Mouse (Mus musculus) liver, embryonic 11.5 days (tissue): Measurements from ENCODE around the gene Slc17a4. TPM values are rescaled to one million over a fixed set of nuclear protein-coding genes. Genes with fewer than 3 reads are reported as not detected.
A peak's percentile ranks its signal among the peaks of the same experiment; 100 is the strongest.

Experiments
- ATAC-seq: fragments of 200-750 bp; cut with Nextera tagmentation; replicated peaks from 2 replicates; pipeline ENCODE4 v1.8.0; 2017; ENCODE audit warnings: moderate number of reproducible peaks, mild to moderate bottlenecking, moderate TSS enrichment, moderate library complexity; ENCODE audit not compliant: low FRiP score
- DNase-seq: peaks from one replicate; pipeline ENCODE4 v3.0.0-alpha.2; 2017; ENCODE audit warnings: low spot score
- H3K27ac ChIP-seq: fragments of 300-500 bp; sonication (generic); 2 replicates; pipeline ENCODE4 v1.5.1; 2014; ENCODE audit warnings: mild to moderate bottlenecking, low read depth, low read length, control low read depth
- H3K27me3 ChIP-seq: fragments of 300-500 bp; sonication (generic); replicated peaks from 2 replicates; pipeline ENCODE4 v1.6.1; 2014; ENCODE audit warnings: low read length, mixed read lengths; ENCODE audit not compliant: control insufficient read depth, insufficient read depth
- H3K36me3 ChIP-seq: fragments of 300-500 bp; sonication (generic); 2 replicates; pipeline ENCODE4 v1.6.1; 2014; ENCODE audit warnings: mild to moderate bottlenecking, low read length, moderate library complexity, mixed read lengths; ENCODE audit not compliant: control insufficient read depth, insufficient read depth
- H3K4me1 ChIP-seq: fragments of 300-500 bp; sonication (generic); replicated peaks from 2 replicates; pipeline ENCODE4 v1.6.1; 2014; ENCODE audit warnings: low read length, mixed read lengths; ENCODE audit not compliant: control insufficient read depth, insufficient read depth
- H3K4me2 ChIP-seq: fragments of 300-500 bp; sonication (generic); 2 replicates; pipeline ENCODE4 v1.6.1; 2014; ENCODE audit warnings: mild to moderate bottlenecking, control low read depth, moderate library complexity
- H3K4me3 ChIP-seq: fragments of 300-500 bp; sonication (generic); 2 replicates; pipeline ENCODE4 v1.5.1; 2014; ENCODE audit warnings: low read depth, low read length, control low read depth
- H3K9ac ChIP-seq: fragments of 300-500 bp; sonication (generic); 2 replicates; pipeline ENCODE4 v1.6.1; 2014; ENCODE audit warnings: low read depth, low read length, control low read depth
- H3K9me3 ChIP-seq: fragments of 300-500 bp; sonication (generic); 2 replicates; pipeline ENCODE4 v1.6.1; 2016; ENCODE audit warnings: low read length, inconsistent platforms, mixed read lengths; ENCODE audit not compliant: control insufficient read depth
- WGBS: fragments of 180-500 bp; shearing (Covaris S2); extraction: QIAGEN DNeasy Blood & Tissue Kit; methylation state at CpG from one replicate; pipeline ENCODE4 v1.1.7; 2014; 5-methylcytosine and 5-hydroxymethylcytosine counted together
- polyA plus RNA-seq: library from polyadenylated mRNA; unstranded; fragments of >200 nt; fragmentation: Nextera tagmentation; extraction: Ambion mirVana; gene quantifications from 2 replicates; pipeline ENCODE4 v1.2.1, GENCODE M21; 2014

Gene Slc17a4
- 0.06 TPM in 1 of 2 replicates, not detected in the other for polyA plus RNA-seq

DNA sequence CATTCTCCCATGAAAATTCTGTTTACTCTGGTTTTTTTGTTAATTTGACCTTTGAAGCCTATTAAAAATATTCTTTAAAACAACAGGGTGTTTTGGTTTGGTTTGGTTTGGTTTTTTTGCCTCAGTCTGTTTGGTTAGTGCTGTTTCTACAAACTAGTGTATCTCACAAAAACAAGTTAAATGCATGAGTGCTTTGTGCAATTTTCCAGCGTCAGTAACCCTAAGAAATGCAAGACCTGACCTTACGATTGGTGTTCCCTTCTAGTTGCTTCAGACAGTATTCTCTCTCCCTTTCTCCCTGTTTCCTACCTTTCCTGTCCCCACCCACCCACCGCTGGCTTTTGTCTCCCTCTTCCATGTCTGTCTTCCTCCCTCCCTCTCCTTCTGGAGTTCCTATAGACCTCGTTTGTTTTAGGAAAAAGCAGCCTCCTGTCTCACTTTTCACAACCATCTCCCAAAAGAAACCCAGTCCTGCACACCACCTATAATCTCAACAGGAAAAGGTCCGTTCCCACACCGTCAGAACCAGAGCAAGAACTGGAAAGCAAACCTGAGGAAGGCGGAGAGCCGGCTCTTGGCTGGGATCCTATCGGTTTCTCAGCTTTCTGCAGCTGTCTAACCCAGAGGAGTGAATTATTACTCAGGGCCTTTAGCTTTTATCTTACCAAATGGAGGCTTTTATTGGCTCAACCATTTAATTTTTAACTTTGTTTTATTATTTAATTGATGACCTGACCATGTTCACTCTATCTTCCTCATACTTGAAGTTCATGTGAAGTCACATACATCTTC is at the start of gene Slc17a4:
Slc17a4 (minus strand) TSS at position 634 of the 792 bp plus-strand sequence.
- Histone ChIP-seq H3K27me3 (no peaks in the 10 kb centered on the region), H3K9me3 (no peaks in the 10 kb centered on the region), H3K4me3 (no peak within 1 kb of the TSS), H3K4me2 (no peak within 1 kb of the TSS), H3K27ac (peak within 1 kb of the TSS; percentile 74), H3K9ac (no peak within 1 kb of the TSS), H3K36me3 (no peaks in the 10 kb centered on the region), H3K4me1 (peaks cover 36% of the 10 kb centered on the region)
- no peak for ATAC-seq
- no peak for DNase-seq
- 49% methylated on average over 9 of the region's 9 CpGs for WGBS

DNA sequence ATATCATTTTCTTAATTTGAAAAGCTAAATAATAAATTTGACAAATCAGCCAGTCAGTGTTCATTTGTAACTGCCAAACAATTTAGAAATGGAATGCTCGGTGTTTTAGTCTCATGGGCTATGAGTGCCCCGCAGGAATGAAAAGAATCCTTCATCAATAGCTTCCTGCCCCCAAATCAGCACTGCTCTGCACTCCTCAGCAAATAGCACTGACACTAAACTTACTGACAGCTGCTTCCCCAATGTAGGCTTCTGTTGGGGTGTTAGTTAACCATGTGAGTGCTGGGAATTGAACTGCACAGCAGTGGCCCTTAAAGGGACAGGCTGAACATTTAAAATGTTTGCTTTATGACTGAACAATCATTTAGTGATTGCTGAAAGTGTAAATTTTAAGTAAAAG is 45.0 kb upstream of the Slc17a4 start:
- ATAC-seq (no peak), DNase-seq (no peak)
- Histone ChIP-seq H3K9ac (no peak overlapping the region), H3K27ac (no peak overlapping the region), H3K4me3 (no peak overlapping the region), H3K9me3 (no peaks in the 10 kb centered on the region), H3K27me3 (no peaks in the 10 kb centered on the region), H3K4me1 (no peaks in the 10 kb centered on the region), H3K36me3 (no peaks in the 10 kb centered on the region), H3K4me2 (no peak overlapping the region)
- WGBS, result 22% methylated on average over 2 of the region's 2 CpGs

DNA sequence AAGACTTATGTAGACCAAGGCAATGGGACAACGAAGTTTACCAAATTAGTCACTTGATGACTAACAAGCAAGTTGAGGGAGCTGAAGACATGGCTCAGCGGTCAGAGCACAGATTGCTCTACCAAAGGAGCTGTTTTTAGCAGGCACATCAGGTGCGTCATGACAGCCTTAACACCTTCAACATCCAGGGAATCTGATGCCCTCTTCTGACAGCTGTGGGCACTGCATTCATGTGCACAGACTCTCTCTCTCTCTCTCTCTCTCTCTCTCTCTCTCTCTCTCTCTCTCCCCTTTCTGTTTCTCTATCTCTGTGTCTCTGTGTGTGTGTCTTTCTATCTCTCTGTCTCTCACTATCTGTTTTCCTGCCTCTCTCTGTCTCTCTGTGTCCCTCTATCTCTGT is 36.1 kb upstream of the Slc17a4 start:
- 56% methylated on average over 3 of the region's 3 CpGs for WGBS
- H3K4me3 ChIP-seq, result no peak overlapping the region
- H3K4me1 ChIP-seq, result no peaks in the 10 kb centered on the region
- H3K36me3 ChIP-seq, result no peaks in the 10 kb centered on the region
- H3K27ac ChIP-seq, result no peak overlapping the region
- DNase-seq (no peak), ATAC-seq (no peak)
- no peak overlapping the region for H3K4me2 ChIP-seq
- no peaks in the 10 kb centered on the region for H3K9me3 ChIP-seq
- H3K27me3 ChIP-seq, result no peaks in the 10 kb centered on the region
- H3K9ac ChIP-seq, result no peak overlapping the region

GRCm38 (mm10) chr13:23949484-23950246 is 34.9 kb upstream of the Slc17a4 start:
- H3K4me2 ChIP-seq, result no peak overlapping the region
- H3K9ac ChIP-seq, result no peak overlapping the region
- ATAC-seq, result no peak
- H3K4me3 ChIP-seq, result no peak overlapping the region
- no peaks in the 10 kb centered on the region for H3K36me3 ChIP-seq
- DNase-seq, result no peak
- no peaks in the 10 kb centered on the region for H3K4me1 ChIP-seq
- 68% methylated on average over 14 of the region's 14 CpGs for WGBS
- H3K9me3 ChIP-seq, result no peaks in the 10 kb centered on the region
- no peak overlapping the region for H3K27ac ChIP-seq
- no peaks in the 10 kb centered on the region for H3K27me3 ChIP-seq

DNA sequence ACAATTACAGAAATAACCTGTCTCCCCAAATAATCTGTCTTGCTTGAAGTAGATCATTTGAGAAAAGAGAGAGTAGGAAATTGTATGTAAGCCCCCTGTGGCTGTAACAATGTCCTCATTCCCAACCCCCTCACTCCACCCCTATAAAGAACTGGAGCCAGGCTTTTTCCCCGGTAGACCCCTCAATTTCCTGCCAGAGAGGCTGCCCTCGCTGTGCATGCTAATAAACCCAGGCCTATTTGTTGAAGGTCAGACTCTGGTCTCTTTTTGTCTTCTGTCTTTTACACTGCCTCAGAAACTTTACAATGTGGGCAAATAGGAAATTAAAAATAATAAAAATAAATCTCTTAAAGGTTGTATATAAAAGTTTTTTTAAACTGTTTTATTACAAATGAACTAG is 31.4 kb upstream of the Slc17a4 start:
- Histone ChIP-seq H3K4me2 (no peak overlapping the region), H3K36me3 (no peaks in the 10 kb centered on the region), H3K27ac (no peak overlapping the region), H3K4me3 (no peak overlapping the region), H3K9me3 (no peaks in the 10 kb centered on the region), H3K9ac (no peak overlapping the region), H3K27me3 (no peaks in the 10 kb centered on the region), H3K4me1 (no peaks in the 10 kb centered on the region)
- DNase-seq (no peak), ATAC-seq (no peak)
- WGBS, result 50% methylated on average over 2 of the region's 2 CpGs

DNA sequence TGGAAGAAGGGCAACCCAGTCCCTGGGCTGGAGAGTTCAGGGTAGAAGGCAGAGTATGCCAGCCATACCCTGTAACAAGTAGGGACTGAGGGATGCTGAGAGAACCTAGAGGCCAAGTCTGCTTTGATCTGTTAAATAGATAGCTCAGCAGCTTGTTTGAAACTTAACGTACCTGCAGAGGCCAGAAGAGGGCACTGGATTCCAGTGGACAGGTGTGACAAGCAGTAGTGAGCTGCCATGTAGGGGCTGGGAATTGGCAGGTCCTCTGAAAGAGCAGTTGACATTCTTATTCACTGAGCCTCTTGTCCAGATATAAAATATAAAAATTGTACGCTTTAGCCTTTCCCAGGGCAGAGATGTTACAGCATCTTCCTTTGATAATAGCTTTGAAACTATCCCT is 28.1 kb upstream of the Slc17a4 start:
- Histone ChIP-seq H3K27me3 (no peaks in the 10 kb centered on the region), H3K9me3 (no peaks in the 10 kb centered on the region), H3K4me1 (no peaks in the 10 kb centered on the region), H3K4me3 (no peak overlapping the region), H3K36me3 (no peaks in the 10 kb centered on the region), H3K27ac (no peak overlapping the region), H3K9ac (no peak overlapping the region), H3K4me2 (no peak overlapping the region)
- no peak for DNase-seq
- no peak for ATAC-seq
- WGBS, result 36% methylated on average over 2 of the region's 2 CpGs

DNA sequence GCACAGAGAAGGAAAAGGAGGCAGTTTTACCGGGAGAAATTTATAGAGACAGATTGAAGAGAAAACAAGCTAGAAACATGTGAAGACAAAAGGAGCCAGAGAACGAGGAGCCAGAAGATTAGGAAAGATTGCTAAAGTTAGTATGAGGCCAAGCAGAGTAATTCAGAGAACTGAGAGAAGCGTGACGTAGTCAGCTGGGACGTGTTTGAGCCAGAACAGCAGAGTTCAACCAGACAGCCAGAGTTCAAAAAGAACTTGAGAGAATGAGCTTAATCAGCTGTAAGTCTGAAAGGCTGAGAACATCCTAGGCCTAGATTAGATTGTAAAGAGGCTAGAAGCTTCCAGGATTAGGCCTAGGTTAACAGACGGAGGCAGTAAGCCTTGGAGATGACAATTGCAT is 25.5 kb upstream of the Slc17a4 start:
- Histone ChIP-seq H3K27me3 (no peaks in the 10 kb centered on the region), H3K4me3 (no peak overlapping the region), H3K9me3 (no peaks in the 10 kb centered on the region), H3K9ac (no peak overlapping the region), H3K36me3 (no peaks in the 10 kb centered on the region), H3K27ac (no peak overlapping the region), H3K4me2 (no peak overlapping the region), H3K4me1 (no peaks in the 10 kb centered on the region)
- no peak for DNase-seq
- ATAC-seq, result no peak
- 67% methylated on average over 6 of the region's 6 CpGs for WGBS

GRCm38 (mm10) chr13:23938699-23939098 is 23.9 kb upstream of the Slc17a4 start:
- H3K4me1 ChIP-seq, result no peaks in the 10 kb centered on the region

GRCm38 (mm10) chr13:23934211-23934520 is 19.4 kb upstream of the Slc17a4 start, which contains the start of gene Hist1h2aa:
Gene Hist1h2aa, plus strand, starts transcription at chr13:23934462.
- ATAC-seq (no peak), DNase-seq (no peak)
- no peaks in the 10 kb centered on the region; the same call in 1 of the 2 replicates for H3K27me3 ChIP-seq
- no peaks in the 10 kb centered on the region for H3K9me3 ChIP-seq
- WGBS, result 85% methylated on average over 10 of the region's 10 CpGs
- H3K4me2 ChIP-seq, result no peak within 1 kb of the TSS
- H3K9ac ChIP-seq, result no peak within 1 kb of the TSS
- no peak within 1 kb of the TSS for H3K4me3 ChIP-seq
- H3K27ac ChIP-seq, result no peak within 1 kb of the TSS
- H3K4me1 ChIP-seq, result no peaks in the 10 kb centered on the region
- no peaks in the 10 kb centered on the region for H3K36me3 ChIP-seq

More at GRCm38 (mm10) chr13:23938699-23939098, 23.9 kb upstream of the Slc17a4 start:
- Histone ChIP-seq H3K27ac (no peak overlapping the region), H3K4me3 (no peak overlapping the region), H3K9ac (no peak overlapping the region), H3K4me2 (no peak overlapping the region), H3K9me3 (no peaks in the 10 kb centered on the region), H3K36me3 (no peaks in the 10 kb centered on the region), H3K27me3 (no peaks in the 10 kb centered on the region)
- ATAC-seq (no peak), DNase-seq (no peak)
- WGBS, result 81% methylated on average over 1 of the region's 1 CpGs
